Mouse (Mus musculus) stomach, postnatal 0 days (tissue): ENCODE measurements at regions not wholly inside any gene's neighbourhood (a gene's known extent, or its start where the extent isn't known, plus 50 kb on each side); places are given as distances from the start of the nearest gene placed in this dataset.
A peak's percentile ranks its signal among the peaks of the same experiment; 100 is the strongest.

Source experiments
- ATAC-seq: fragments of 200-750 bp; cut with Nextera tagmentation; 2 replicates; pipeline ENCODE4 v1.8.0; 2017; ENCODE audit not compliant: low FRiP score, low TSS enrichment
- DNase-seq: peaks from one replicate; pipeline ENCODE4 v3.0.0-alpha.2; 2016; ENCODE audit warnings: low spot score
- H3K27ac ChIP-seq: fragments of 300-500 bp; sonication (generic); replicated peaks from 2 replicates; pipeline ENCODE4 v1.5.1; 2014; ENCODE audit warnings: mild to moderate bottlenecking, control low read depth
- H3K27me3 ChIP-seq: fragments of 300-500 bp; sonication (generic); 2 replicates; pipeline ENCODE4 v1.6.1; 2014; ENCODE audit warnings: low read length; ENCODE audit not compliant: control insufficient read depth, insufficient read depth
- H3K36me3 ChIP-seq: fragments of 300-500 bp; sonication (generic); 2 replicates; pipeline ENCODE4 v1.6.1; 2014; ENCODE audit warnings: low read length, mixed read lengths; ENCODE audit not compliant: control insufficient read depth, insufficient read depth
- H3K4me1 ChIP-seq: fragments of 300-500 bp; sonication (generic); replicated peaks from 2 replicates; pipeline ENCODE4 v1.6.1; 2014; ENCODE audit warnings: antibody characterized with exemption; ENCODE audit not compliant: control insufficient read depth, insufficient read depth
- H3K4me2 ChIP-seq: fragments of 300-500 bp; sonication (generic); replicated peaks from 2 replicates; pipeline ENCODE4 v1.6.1; 2014; ENCODE audit warnings: low read depth, mild to moderate bottlenecking, control low read depth, moderate library complexity
- H3K4me3 ChIP-seq: fragments of 300-500 bp; sonication (generic); 2 replicates; pipeline ENCODE4 v1.5.1; 2014; ENCODE audit warnings: low read depth, low read length, control low read depth
- H3K9ac ChIP-seq: fragments of 300-500 bp; sonication (generic); 2 replicates; pipeline ENCODE4 v1.6.1; 2014; ENCODE audit warnings: mild to moderate bottlenecking, low read length, control low read depth, mixed read lengths
- H3K9me3 ChIP-seq: fragments of 300-500 bp; sonication (generic); 2 replicates; pipeline ENCODE4 v1.6.1; 2016; ENCODE audit warnings: low read length; ENCODE audit not compliant: control insufficient read depth
- CTCF ChIP-seq: IDR thresholded peaks from 2 replicates; pipeline ENCODE4 v1.5.1; 2016; ENCODE audit warnings: antibody characterized with exemption, low read depth, mild to moderate bottlenecking, moderate library complexity
- EP300 ChIP-seq: optimal IDR thresholded peaks from 2 replicates; pipeline ENCODE3; 2016; ENCODE audit warnings: antibody characterized with exemption
- WGBS: fragments of 180-500 bp; shearing (Covaris S2); extraction: QIAGEN DNeasy Blood & Tissue Kit; methylation state at CpG from one replicate; pipeline ENCODE4 v1.1.7; 2014; 5-methylcytosine and 5-hydroxymethylcytosine counted together

DNA sequence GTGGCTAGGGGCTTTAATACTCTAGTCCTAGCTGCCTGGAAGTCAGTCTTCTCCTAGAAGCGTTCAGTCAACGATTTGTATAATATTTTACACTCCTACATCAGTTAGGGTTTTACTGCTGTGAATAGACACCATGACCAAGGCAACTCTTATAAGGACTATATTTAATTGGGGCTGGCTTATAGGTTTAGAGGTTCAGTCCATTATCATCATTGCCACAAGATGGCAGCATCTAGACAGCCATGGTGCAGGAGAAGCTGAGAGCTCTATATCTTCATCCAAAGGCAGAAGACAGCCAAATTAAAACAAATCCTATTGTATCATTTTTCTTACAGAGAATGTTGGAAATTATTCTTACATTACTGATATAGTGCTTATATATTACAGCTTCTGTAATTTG lies 167.0 kb upstream of the Ndn start:
- Histone ChIP-seq H3K27ac (no peak overlapping the region), H3K4me2 (no peak overlapping the region), H3K4me1 (no peaks in the 10 kb centered on the region), H3K9ac (no peak overlapping the region), H3K36me3 (no peaks in the 10 kb centered on the region), H3K9me3 (no peaks in the 10 kb centered on the region), H3K4me3 (no peak overlapping the region), H3K27me3 (no peaks in the 10 kb centered on the region)
- ATAC-seq, result no peak
- DNase-seq, result no peak
- WGBS, result 51% methylated on average over 2 of the region's 2 CpGs
- TF ChIP-seq EP300 (no peak), CTCF (peak; percentile 55)

DNA sequence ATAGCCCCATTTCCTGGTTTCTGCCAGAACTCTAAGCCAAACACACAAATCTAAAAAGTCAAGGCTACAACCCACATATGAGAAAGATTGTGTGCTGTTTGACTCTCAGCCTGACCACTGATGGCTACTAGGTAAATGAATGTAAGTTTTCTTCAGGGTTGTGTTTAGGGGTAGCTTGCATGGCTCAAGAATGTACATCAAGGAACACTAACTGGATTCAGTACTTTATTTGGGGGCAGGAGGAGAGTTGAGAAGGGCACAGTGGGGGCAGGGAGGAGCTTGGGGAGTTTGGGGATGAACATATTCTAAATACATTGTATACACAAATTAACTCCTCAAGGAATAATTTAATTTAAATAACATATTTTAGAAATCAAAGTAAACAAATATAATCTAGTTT lies 137.8 kb upstream of the Ndn start:
- Histone ChIP-seq H3K27ac (no peak overlapping the region), H3K9ac (no peak overlapping the region), H3K36me3 (no peaks in the 10 kb centered on the region), H3K9me3 (no peaks in the 10 kb centered on the region), H3K4me3 (no peak overlapping the region), H3K27me3 (no peaks in the 10 kb centered on the region), H3K4me2 (no peak overlapping the region), H3K4me1 (no peaks in the 10 kb centered on the region)
- no peak for ATAC-seq
- no peak for TF ChIP-seq EP300
- TF ChIP-seq CTCF, result no peak
- no peak for DNase-seq

DNA sequence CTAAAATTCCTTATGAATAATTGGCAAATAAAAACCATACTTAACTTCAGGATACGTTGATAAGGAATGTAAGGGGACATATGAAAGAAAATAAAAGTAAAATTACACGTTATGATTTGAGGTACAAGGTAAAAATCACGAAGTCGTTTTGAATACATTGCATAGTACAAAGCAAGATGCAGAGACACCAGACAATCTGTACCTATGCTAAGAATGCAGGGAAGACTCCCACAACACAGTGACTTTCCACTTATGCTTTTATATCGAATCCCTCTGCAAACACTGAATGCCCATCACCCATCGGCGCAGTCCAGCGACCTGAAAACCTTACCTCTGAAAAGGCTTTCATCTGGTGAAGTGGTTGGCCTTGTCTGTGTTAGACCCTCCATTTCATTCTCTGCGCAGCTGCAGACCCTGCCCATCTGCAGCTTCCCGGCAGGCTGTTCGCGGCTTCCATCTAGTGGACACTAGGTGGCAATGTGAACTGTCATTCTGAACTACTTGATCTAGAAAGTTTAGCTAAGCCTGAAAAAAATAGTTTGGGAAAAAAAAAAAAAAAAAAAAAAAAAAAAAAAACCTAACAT lies 137.2 kb upstream of the Ndn start:
- Histone ChIP-seq H3K4me1 (no peaks in the 10 kb centered on the region), H3K27me3 (no peaks in the 10 kb centered on the region), H3K9ac (no peak overlapping the region), H3K27ac (no peak overlapping the region), H3K4me3 (peak overlapping the region; percentile 33), H3K36me3 (no peaks in the 10 kb centered on the region), H3K9me3 (no peaks in the 10 kb centered on the region), H3K4me2 (peak overlapping the region; percentile 29; the same call in 1 of the 2 replicates)
- 30% methylated on average over 12 of the region's 12 CpGs for WGBS
- ATAC-seq (no peak), DNase-seq (peak; percentile 27)
- TF ChIP-seq CTCF, result peak; percentile 71
- no peak for TF ChIP-seq EP300

GRCm38 (mm10) chr7:62225184-62225583 lies 121.2 kb upstream of the Ndn start:
- Histone ChIP-seq H3K27ac (no peak overlapping the region), H3K36me3 (no peaks in the 10 kb centered on the region), H3K4me2 (no peak overlapping the region), H3K27me3 (no peaks in the 10 kb centered on the region), H3K4me1 (no peaks in the 10 kb centered on the region), H3K9ac (no peak overlapping the region), H3K9me3 (no peaks in the 10 kb centered on the region), H3K4me3 (no peak overlapping the region)
- no peak for ATAC-seq
- no peak for DNase-seq
- WGBS, result 25% methylated on average over 4 of the region's 4 CpGs
- TF ChIP-seq EP300 (no peak), CTCF (no peak)

DNA sequence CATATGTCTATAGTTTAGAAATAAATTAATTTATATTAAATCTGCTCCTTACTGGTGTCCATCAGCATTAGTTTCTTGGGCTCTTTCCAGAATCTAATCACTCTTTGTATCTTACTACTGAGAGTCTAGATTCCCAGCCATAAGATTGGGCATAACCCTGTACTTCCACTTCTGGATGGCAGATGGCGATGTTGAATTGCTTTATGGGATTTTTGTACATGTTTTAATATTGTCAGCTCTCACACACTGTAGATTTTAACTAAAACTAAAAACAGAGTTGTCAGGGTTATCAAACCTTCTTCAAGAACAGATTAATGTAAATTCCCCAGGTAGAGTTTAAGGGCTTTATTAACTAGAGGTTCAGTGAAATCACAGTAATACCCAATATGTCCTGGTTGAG lies 118.6 kb upstream of the Ndn start:
- ATAC-seq, result no peak
- 3% methylated on average over 1 of the region's 1 CpGs for WGBS
- TF ChIP-seq CTCF (peak; percentile 73), EP300 (no peak)

GRCm38 (mm10) chr7:62230713-62231112 lies 115.7 kb upstream of the Ndn start:
- TF ChIP-seq CTCF, result no peak
- no peak for TF ChIP-seq EP300
- no peak for ATAC-seq
- WGBS, result 17% methylated on average over 2 of the region's 2 CpGs

More for the DNA sequence above, 118.6 kb upstream of the Ndn start:
- H3K27ac ChIP-seq, result no peak overlapping the region
- H3K9ac ChIP-seq, result no peak overlapping the region
- no peaks in the 10 kb centered on the region for H3K9me3 ChIP-seq
- no peaks in the 10 kb centered on the region for H3K27me3 ChIP-seq
- H3K36me3 ChIP-seq, result no peaks in the 10 kb centered on the region
- no peak overlapping the region for H3K4me3 ChIP-seq
- no peaks in the 10 kb centered on the region for H3K4me1 ChIP-seq
- no peak for DNase-seq
- no peak overlapping the region for H3K4me2 ChIP-seq

More at GRCm38 (mm10) chr7:62230713-62231112, 115.7 kb upstream of the Ndn start:
- Histone ChIP-seq H3K4me3 (no peak overlapping the region), H3K9ac (no peak overlapping the region), H3K27ac (no peak overlapping the region), H3K27me3 (no peaks in the 10 kb centered on the region), H3K9me3 (no peaks in the 10 kb centered on the region), H3K4me1 (no peaks in the 10 kb centered on the region), H3K36me3 (no peaks in the 10 kb centered on the region), H3K4me2 (peak overlapping the region; percentile 42)
- no peak for DNase-seq
